Mouse (Mus musculus): ENCODE data around the gene Tmc7. TPM values are rescaled to one million over a fixed set of nuclear protein-coding genes. Genes with fewer than 3 reads are reported as not detected.

Tmc7 gene
- total and polyA plus RNA-seq, 3 experiments: not detected

GRCm38 (mm10) chr7:118578269-118578668 is 6.3 kb downstream of the Tmc7 start:
- Histone ChIP-seq H3K9ac (ENCODE audit: control insufficient read depth, low read depth, low read length, poor library complexity, severe bottlenecking) (no peak overlapping the region), H3K4me3 (ENCODE audit: control insufficient read depth in 1 of 2, insufficient read depth in 1 of 2, low read depth in 2 of 2, low read length in 2 of 2) (no peak overlapping the region), H3K27me3 (ENCODE audit: control insufficient read depth in 1 of 2, insufficient read depth in 2 of 2, low read length in 2 of 2) (no peaks in the 10 kb centered on the region), H3K36me3 (ENCODE audit: control insufficient read depth in 1 of 2, insufficient read depth in 2 of 2, low read length in 2 of 2) (no peaks in the 10 kb centered on the region), H3K27ac (ENCODE audit: control insufficient read depth, low read depth, low read length) (no peak overlapping the region), H3K4me1 (ENCODE audit: control insufficient read depth in 1 of 2, insufficient read depth in 2 of 2, low read length in 2 of 2) (no peaks in the 10 kb centered on the region), H3K9me3 (replicated peaks; ENCODE audit: insufficient read depth, low read length) (no peaks in the 10 kb centered on the region), H3K79me2 (ENCODE audit: control insufficient read depth, insufficient read depth, low read length, poor library complexity) (no peaks in the 10 kb centered on the region)
- no peak for DNase-seq (ENCODE audit: low read depth, low spot score)
- TF ChIP-seq BHLHE40 (IDR thresholded peaks at IDR 0.05; ENCODE audit: borderline replicate concordance, low read depth, low read length): no peak
- no peak for TF ChIP-seq CHD1 (IDR thresholded peaks at IDR 0.05; ENCODE audit: low read depth, low read length)
- no peak for TF ChIP-seq E2F4 (IDR thresholded peaks at IDR 0.05; ENCODE audit: borderline replicate concordance, low read depth, low read length)
- TF ChIP-seq ETS1 (IDR thresholded peaks at IDR 0.05; ENCODE audit: low read depth, low read length): no peak
- TF ChIP-seq POLR2AphosphoS2 (IDR thresholded peaks at IDR 0.05; ENCODE audit: low read length): no peak
- no peak for TF ChIP-seq UBTF (IDR thresholded peaks at IDR 0.05; ENCODE audit: borderline replicate concordance, insufficient read depth, low read depth, low read length)
- TF ChIP-seq NELFE (IDR thresholded peaks at IDR 0.05; ENCODE audit: low read depth, low read length): no peak
- no peak for TF ChIP-seq CTCF (IDR thresholded peaks at IDR 0.05 in 2 of 3, conservative IDR thresholded peaks at IDR 0.05 in 1 of 3; ENCODE audit: control insufficient read depth in 1 of 3, insufficient read depth in 1 of 3, low read depth in 2 of 3, low read length in 3 of 3, poor library complexity in 1 of 3, severe bottlenecking in 1 of 3)
- TF ChIP-seq POLR2AphosphoS5 (IDR thresholded peaks at IDR 0.05; ENCODE audit: borderline replicate concordance, low read depth, low read length): no peak
- no peak for TF ChIP-seq NRF1 (IDR thresholded peaks at IDR 0.05; ENCODE audit: insufficient read depth, low read depth, low read length, poor library complexity, severe bottlenecking)
- TF ChIP-seq MEF2A (IDR thresholded peaks at IDR 0.05; ENCODE audit: extremely low read depth, insufficient replicate concordance, low read depth, low read length, poor library complexity, severe bottlenecking): no peak
- no peak for TF ChIP-seq RCOR1 (IDR thresholded peaks at IDR 0.05; ENCODE audit: low read depth, low read length)
- TF ChIP-seq MYB (IDR thresholded peaks at IDR 0.05; ENCODE audit: low read depth, low read length): no peak

GRCm38 (mm10) chr7:118572039-118572438 is 12.5 kb downstream of the Tmc7 start:
- Histone ChIP-seq H3K9me3 (replicated peaks; ENCODE audit: insufficient read depth, low read length) (no peaks in the 10 kb centered on the region), H3K4me3 (ENCODE audit: control insufficient read depth in 1 of 2, insufficient read depth in 1 of 2, low read depth in 2 of 2, low read length in 2 of 2) (no peak overlapping the region), H3K27ac (ENCODE audit: control insufficient read depth, low read depth, low read length) (no peak overlapping the region), H3K36me3 (ENCODE audit: control insufficient read depth in 1 of 2, insufficient read depth in 2 of 2, low read length in 2 of 2) (no peaks in the 10 kb centered on the region), H3K79me2 (ENCODE audit: control insufficient read depth, insufficient read depth, low read length, poor library complexity) (no peaks in the 10 kb centered on the region), H3K9ac (ENCODE audit: control insufficient read depth, low read depth, low read length, poor library complexity, severe bottlenecking) (no peak overlapping the region), H3K4me1 (ENCODE audit: control insufficient read depth in 1 of 2, insufficient read depth in 2 of 2, low read length in 2 of 2) (no peaks in the 10 kb centered on the region), H3K27me3 (ENCODE audit: control insufficient read depth in 1 of 2, insufficient read depth in 2 of 2, low read length in 2 of 2) (no peaks in the 10 kb centered on the region)
- DNase-seq (ENCODE audit: low read depth, low spot score): no peak
- TF ChIP-seq GATA1 (IDR thresholded peaks at IDR 0.05; ENCODE audit: low read depth, low read length) (no peak), ZC3H11A (IDR thresholded peaks at IDR 0.05; ENCODE audit: low read depth, low read length) (no peak), TCF12 (IDR thresholded peaks at IDR 0.05; ENCODE audit: low read depth, low read length) (no peak), BHLHE40 (IDR thresholded peaks at IDR 0.05; ENCODE audit: borderline replicate concordance, low read depth, low read length) (no peak), SIN3A (IDR thresholded peaks at IDR 0.05; ENCODE audit: low read length) (no peak), CHD2 (IDR thresholded peaks at IDR 0.05; ENCODE audit: low read length) (no peak), TAL1 (IDR thresholded peaks at IDR 0.05; ENCODE audit: low read length) (no peak), POLR2AphosphoS5 (IDR thresholded peaks at IDR 0.05; ENCODE audit: borderline replicate concordance, low read depth, low read length) (no peak), SMC3 (IDR thresholded peaks at IDR 0.05; ENCODE audit: low read depth, low read length) (no peak), MAFK (IDR thresholded peaks at IDR 0.05; ENCODE audit: borderline replicate concordance, low read depth, low read length) (no peak)

Data from MEL (cell line).